Mouse (Mus musculus): ENCODE results near the gene Slc37a1. TPM values are rescaled to one million over a fixed set of nuclear protein-coding genes. Genes with fewer than 3 reads are reported as not detected.
A peak's percentile ranks its signal among the peaks of the same experiment; 100 is the strongest.

Gene Slc37a1
- total and polyA plus RNA-seq, 3 experiments = 14.2 to 15.0 TPM; not detected in 1

- Histone ChIP-seq H3K27ac (ENCODE audit: control insufficient read depth, low read depth, low read length) (no peak overlapping the region), H3K36me3 (ENCODE audit: control insufficient read depth in 1 of 2, insufficient read depth in 2 of 2, low read length in 2 of 2) (no peaks in the 10 kb centered on the region), H3K9ac (ENCODE audit: control insufficient read depth, low read depth, low read length, poor library complexity, severe bottlenecking) (no peak overlapping the region), H3K79me2 (ENCODE audit: control insufficient read depth, insufficient read depth, low read length, poor library complexity) (no peaks in the 10 kb centered on the region), H3K27me3 (ENCODE audit: control insufficient read depth in 1 of 2, insufficient read depth in 2 of 2, low read length in 2 of 2) (no peaks in the 10 kb centered on the region; a peak in 1 of 4 replicates), H3K4me1 (ENCODE audit: control insufficient read depth in 1 of 2, insufficient read depth in 2 of 2, low read length in 2 of 2) (no peaks in the 10 kb centered on the region), H3K9me3 (replicated peaks; ENCODE audit: insufficient read depth, low read length) (no peaks in the 10 kb centered on the region), H3K4me3 (ENCODE audit: control insufficient read depth in 1 of 2, insufficient read depth in 1 of 2, low read depth in 2 of 2, low read length in 2 of 2) (no peak overlapping the region)
- no peak for DNase-seq (ENCODE audit: low read depth, low spot score)
- no peak for TF ChIP-seq MAFK (IDR thresholded peaks at IDR 0.05; ENCODE audit: borderline replicate concordance, low read depth, low read length)
- no peak for TF ChIP-seq BHLHE40 (IDR thresholded peaks at IDR 0.05; ENCODE audit: borderline replicate concordance, low read depth, low read length)
- TF ChIP-seq EP300 (IDR thresholded peaks at IDR 0.05; ENCODE audit: low read depth in 1 of 2, low read length in 2 of 2) = no peak
- no peak for TF ChIP-seq SMC3 (IDR thresholded peaks at IDR 0.05; ENCODE audit: low read depth, low read length)
- no peak for TF ChIP-seq MXI1 (IDR thresholded peaks at IDR 0.05; ENCODE audit: low read depth, low read length)
- no peak for TF ChIP-seq UBTF (IDR thresholded peaks at IDR 0.05; ENCODE audit: borderline replicate concordance, insufficient read depth, low read depth, low read length)
- no peak for TF ChIP-seq ZMIZ1 (IDR thresholded peaks at IDR 0.05; ENCODE audit: low read depth, low read length)
- no peak for TF ChIP-seq MYB (IDR thresholded peaks at IDR 0.05; ENCODE audit: low read depth, low read length)
- TF ChIP-seq MYC (IDR thresholded peaks at IDR 0.05; ENCODE audit: low read depth, low read length) = no peak
- no peak for TF ChIP-seq ZKSCAN1 (IDR thresholded peaks at IDR 0.05; ENCODE audit: low read depth, low read length)
- TF ChIP-seq RCOR1 (IDR thresholded peaks at IDR 0.05; ENCODE audit: low read depth, low read length) = no peak
- TF ChIP-seq POLR2A (IDR thresholded peaks at IDR 0.05; ENCODE audit: control insufficient read depth in 1 of 2, insufficient read depth in 1 of 2, low read depth in 1 of 2, low read length in 2 of 2, poor library complexity in 1 of 2) = no peak
- no peak for TF ChIP-seq SIN3A (IDR thresholded peaks at IDR 0.05; ENCODE audit: low read length)
- TF ChIP-seq ZC3H11A (IDR thresholded peaks at IDR 0.05; ENCODE audit: low read depth, low read length) = no peak
Observed at GRCm38 (mm10) chr17:31259145-31259544, 27.4 kb upstream of the Slc37a1 start.

- Histone ChIP-seq H3K36me3 (ENCODE audit: control insufficient read depth in 1 of 2, insufficient read depth in 2 of 2, low read length in 2 of 2) (no peaks in the 10 kb centered on the region), H3K4me1 (ENCODE audit: control insufficient read depth in 1 of 2, insufficient read depth in 2 of 2, low read length in 2 of 2) (peaks cover 0 to 4% of the 10 kb centered on the region in 2 experiments; a peak in 1 of 4 replicates), H3K4me3 (ENCODE audit: control insufficient read depth in 1 of 2, insufficient read depth in 1 of 2, low read depth in 2 of 2, low read length in 2 of 2) (no peak overlapping the region), H3K27me3 (ENCODE audit: control insufficient read depth in 1 of 2, insufficient read depth in 2 of 2, low read length in 2 of 2) (no peaks in the 10 kb centered on the region; a peak in 1 of 4 replicates), H3K9ac (ENCODE audit: control insufficient read depth, low read depth, low read length, poor library complexity, severe bottlenecking) (no peak overlapping the region), H3K79me2 (ENCODE audit: control insufficient read depth, insufficient read depth, low read length, poor library complexity) (no peaks in the 10 kb centered on the region), H3K27ac (ENCODE audit: control insufficient read depth, low read depth, low read length) (no peak overlapping the region), H3K9me3 (replicated peaks; ENCODE audit: insufficient read depth, low read length) (no peaks in the 10 kb centered on the region)
- peak; percentile 32 for DNase-seq (ENCODE audit: low read depth, low spot score)
- TF ChIP-seq EP300 (IDR thresholded peaks at IDR 0.05; ENCODE audit: low read depth in 1 of 2, low read length in 2 of 2) (no peak), SMC3 (IDR thresholded peaks at IDR 0.05; ENCODE audit: low read depth, low read length) (peak; percentile 64), POLR2A (IDR thresholded peaks at IDR 0.05; ENCODE audit: control insufficient read depth in 1 of 2, insufficient read depth in 1 of 2, low read depth in 1 of 2, low read length in 2 of 2, poor library complexity in 1 of 2) (no peak), BHLHE40 (IDR thresholded peaks at IDR 0.05; ENCODE audit: borderline replicate concordance, low read depth, low read length) (no peak), CHD1 (IDR thresholded peaks at IDR 0.05; ENCODE audit: low read depth, low read length) (no peak), ZKSCAN1 (IDR thresholded peaks at IDR 0.05; ENCODE audit: low read depth, low read length) (peak; percentile 69; the same call in 1 of the 2 replicates), MYC (IDR thresholded peaks at IDR 0.05; ENCODE audit: low read depth, low read length) (no peak), CTCF (IDR thresholded peaks at IDR 0.05 in 2 of 3, conservative IDR thresholded peaks at IDR 0.05 in 1 of 3; ENCODE audit: control insufficient read depth in 1 of 3, insufficient read depth in 1 of 3, low read depth in 2 of 3, low read length in 3 of 3, poor library complexity in 1 of 3, severe bottlenecking in 1 of 3) (peak; percentile 43 to 67 (median 58)), CHD2 (IDR thresholded peaks at IDR 0.05; ENCODE audit: low read length) (no peak)
Observed at GRCm38 (mm10) chr17:31259825-31260224, 26.8 kb upstream of the Slc37a1 start.

Measured in MEL (cell line).